Mouse (Mus musculus): ENCODE results near the gene Dip2c. TPM values are rescaled to one million over a fixed set of nuclear protein-coding genes. Genes with fewer than 3 reads are reported as not detected.
A peak's percentile ranks its signal among the peaks of the same experiment; 100 is the strongest.

The Dip2c gene
- polyA plus RNA-seq, 1 experiment from 2014 or later, result 11.7 TPM

GRCm38 (mm10) chr13:9342696-9343095 is 66.4 kb downstream of the Dip2c start:
- Histone ChIP-seq H3K36me3 (ENCODE audit: control insufficient read depth, insufficient read depth, low read length) (no peaks in the 10 kb centered on the region), H3K4me2 (ENCODE audit: low read depth, low read length) (no peak overlapping the region), H3K4me1 (ENCODE audit: control insufficient read depth, insufficient read depth, low read length) (no peaks in the 10 kb centered on the region), H3K9ac (ENCODE audit: low read depth, low read length) (no peak overlapping the region), H3K27me3 (replicated peaks; ENCODE audit: control insufficient read depth, insufficient read depth, low read length) (no peaks in the 10 kb centered on the region), H3K9me3 (ENCODE audit: control insufficient read depth, low read length) (no peaks in the 10 kb centered on the region), H3K4me3 (ENCODE audit: low read depth, low read length) (no peak overlapping the region), H3K27ac (replicated peaks; ENCODE audit: low read depth, low read length) (no peak overlapping the region)
- no peak for DNase-seq (ENCODE audit: low spot score)
- WGBS, result 92% methylated on average over 1 of the region's 1 CpGs
- ATAC-seq (ENCODE audit: low read depth), result no peak

DNA sequence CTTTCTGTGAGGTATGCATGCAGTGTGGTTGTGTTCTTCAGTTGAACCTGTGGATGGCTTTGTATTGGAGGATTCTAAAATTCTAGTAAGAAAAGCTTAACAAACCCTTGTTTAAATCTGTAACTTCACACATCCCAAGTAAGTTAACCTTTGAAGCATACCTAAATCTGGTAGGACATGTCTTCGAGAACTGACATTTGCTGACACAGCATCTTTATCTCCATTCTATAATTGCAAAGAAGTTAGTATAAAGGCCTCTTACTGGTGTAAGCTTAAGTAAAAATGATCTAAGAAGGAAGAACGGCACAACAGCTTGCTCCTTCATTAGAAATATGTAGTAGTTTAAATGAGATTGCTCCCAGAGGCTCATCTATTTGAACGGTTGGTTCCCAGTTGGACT is 71.1 kb downstream of the Dip2c start:
- H3K4me1 ChIP-seq (ENCODE audit: control insufficient read depth, insufficient read depth, low read length), result peaks cover 9% of the 10 kb centered on the region
- 93% methylated on average over 3 of the region's 3 CpGs for WGBS
- H3K36me3 ChIP-seq (ENCODE audit: control insufficient read depth, insufficient read depth, low read length), result no peaks in the 10 kb centered on the region
- no peak for DNase-seq (ENCODE audit: low spot score)
- H3K4me3 ChIP-seq (ENCODE audit: low read depth, low read length), result no peak overlapping the region
- no peaks in the 10 kb centered on the region for H3K27me3 ChIP-seq (replicated peaks; ENCODE audit: control insufficient read depth, insufficient read depth, low read length)
- no peak overlapping the region for H3K4me2 ChIP-seq (ENCODE audit: low read depth, low read length)
- no peak overlapping the region for H3K27ac ChIP-seq (replicated peaks; ENCODE audit: low read depth, low read length)
- no peak overlapping the region for H3K9ac ChIP-seq (ENCODE audit: low read depth, low read length)
- no peaks in the 10 kb centered on the region for H3K9me3 ChIP-seq (ENCODE audit: control insufficient read depth, low read length)
- no peak for ATAC-seq (ENCODE audit: low read depth)

- ATAC-seq (ENCODE audit: low read depth) (peak; percentile 68; the same call in 1 of the 2 replicates), DNase-seq (ENCODE audit: low spot score) (peak; percentile 89)
- Histone ChIP-seq H3K4me2 (ENCODE audit: low read depth, low read length) (no peak overlapping the region), H3K36me3 (ENCODE audit: control insufficient read depth, insufficient read depth, low read length) (no peaks in the 10 kb centered on the region), H3K4me3 (ENCODE audit: low read depth, low read length) (no peak overlapping the region), H3K9me3 (ENCODE audit: control insufficient read depth, low read length) (no peaks in the 10 kb centered on the region), H3K9ac (ENCODE audit: low read depth, low read length) (no peak overlapping the region), H3K4me1 (ENCODE audit: control insufficient read depth, insufficient read depth, low read length) (peaks cover 9% of the 10 kb centered on the region), H3K27ac (replicated peaks; ENCODE audit: low read depth, low read length) (peak overlapping the region; percentile 61), H3K27me3 (replicated peaks; ENCODE audit: control insufficient read depth, insufficient read depth, low read length) (no peaks in the 10 kb centered on the region)
- 31% methylated on average over 2 of the region's 2 CpGs for WGBS
Observed at GRCm38 (mm10) chr13:9350670-9351069, 74.3 kb downstream of the Dip2c start.

- Histone ChIP-seq H3K27ac (replicated peaks; ENCODE audit: low read depth, low read length) (no peak overlapping the region), H3K4me1 (ENCODE audit: control insufficient read depth, insufficient read depth, low read length) (peaks cover 9% of the 10 kb centered on the region), H3K9me3 (ENCODE audit: control insufficient read depth, low read length) (no peaks in the 10 kb centered on the region), H3K4me2 (ENCODE audit: low read depth, low read length) (no peak overlapping the region), H3K36me3 (ENCODE audit: control insufficient read depth, insufficient read depth, low read length) (no peaks in the 10 kb centered on the region), H3K9ac (ENCODE audit: low read depth, low read length) (no peak overlapping the region), H3K4me3 (ENCODE audit: low read depth, low read length) (no peak overlapping the region), H3K27me3 (replicated peaks; ENCODE audit: control insufficient read depth, insufficient read depth, low read length) (no peaks in the 10 kb centered on the region)
- DNase-seq (ENCODE audit: low spot score), result no peak
- no peak for ATAC-seq (ENCODE audit: low read depth)
- WGBS, result 64% methylated on average over 1 of the region's 1 CpGs
Observed at GRCm38 (mm10) chr13:9353890-9354289, 77.6 kb downstream of the Dip2c start.

GRCm38 (mm10) chr13:9355331-9355730 is 79.0 kb downstream of the Dip2c start:
- DNase-seq (ENCODE audit: low spot score), result peak; percentile 60
- WGBS, result 50% methylated on average over 4 of the region's 4 CpGs
- Histone ChIP-seq H3K4me1 (ENCODE audit: control insufficient read depth, insufficient read depth, low read length) (peaks cover 6% of the 10 kb centered on the region), H3K27me3 (replicated peaks; ENCODE audit: control insufficient read depth, insufficient read depth, low read length) (no peaks in the 10 kb centered on the region), H3K27ac (replicated peaks; ENCODE audit: low read depth, low read length) (no peak overlapping the region), H3K9ac (ENCODE audit: low read depth, low read length) (no peak overlapping the region), H3K36me3 (ENCODE audit: control insufficient read depth, insufficient read depth, low read length) (no peaks in the 10 kb centered on the region), H3K4me2 (ENCODE audit: low read depth, low read length) (no peak overlapping the region), H3K9me3 (ENCODE audit: control insufficient read depth, low read length) (no peaks in the 10 kb centered on the region), H3K4me3 (ENCODE audit: low read depth, low read length) (no peak overlapping the region)
- ATAC-seq (ENCODE audit: low read depth), result peak; percentile 83

GRCm38 (mm10) chr13:9361457-9361856 is 85.1 kb downstream of the Dip2c start:
- no peaks in the 10 kb centered on the region for H3K9me3 ChIP-seq (ENCODE audit: control insufficient read depth, low read length)
- no peak overlapping the region for H3K27ac ChIP-seq (replicated peaks; ENCODE audit: low read depth, low read length)
- H3K36me3 ChIP-seq (ENCODE audit: control insufficient read depth, insufficient read depth, low read length), result no peaks in the 10 kb centered on the region
- ATAC-seq (ENCODE audit: low read depth) (no peak), DNase-seq (ENCODE audit: low spot score) (peak; percentile 52)
- WGBS, result 67% methylated on average over 2 of the region's 2 CpGs
- no peak overlapping the region for H3K4me3 ChIP-seq (ENCODE audit: low read depth, low read length)
- no peak overlapping the region for H3K9ac ChIP-seq (ENCODE audit: low read depth, low read length)
- no peaks in the 10 kb centered on the region for H3K27me3 ChIP-seq (replicated peaks; ENCODE audit: control insufficient read depth, insufficient read depth, low read length)
- no peaks in the 10 kb centered on the region for H3K4me1 ChIP-seq (ENCODE audit: control insufficient read depth, insufficient read depth, low read length)
- H3K4me2 ChIP-seq (ENCODE audit: low read depth, low read length), result no peak overlapping the region

DNA sequence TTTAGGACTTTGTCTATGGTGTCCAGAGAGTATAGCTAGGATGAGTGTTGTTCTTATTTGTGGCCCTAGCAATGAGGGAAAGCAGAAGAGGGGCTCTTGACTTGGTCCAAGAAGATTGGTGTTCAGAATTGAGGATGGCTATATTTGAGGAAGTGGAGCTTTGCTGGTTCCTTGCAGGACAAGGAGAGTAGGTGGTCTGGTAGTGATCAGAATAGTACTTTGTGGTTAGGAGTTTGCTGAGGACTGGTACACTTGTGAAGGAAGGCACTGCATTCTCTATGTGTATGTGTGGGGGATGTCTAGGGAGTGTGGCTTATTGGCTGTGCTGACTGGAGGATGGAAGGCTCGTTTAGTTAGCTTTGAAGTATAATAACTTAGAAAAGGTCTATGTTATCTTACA is 95.1 kb downstream of the Dip2c start:
- no peaks in the 10 kb centered on the region for H3K27me3 ChIP-seq (replicated peaks; ENCODE audit: control insufficient read depth, insufficient read depth, low read length)
- no peak overlapping the region for H3K4me3 ChIP-seq (ENCODE audit: low read depth, low read length)
- H3K9ac ChIP-seq (ENCODE audit: low read depth, low read length), result no peak overlapping the region
- H3K36me3 ChIP-seq (ENCODE audit: control insufficient read depth, insufficient read depth, low read length), result no peaks in the 10 kb centered on the region
- no peaks in the 10 kb centered on the region for H3K9me3 ChIP-seq (ENCODE audit: control insufficient read depth, low read length)
- DNase-seq (ENCODE audit: low spot score), result no peak
- H3K4me1 ChIP-seq (ENCODE audit: control insufficient read depth, insufficient read depth, low read length), result no peaks in the 10 kb centered on the region
- H3K4me2 ChIP-seq (ENCODE audit: low read depth, low read length), result no peak overlapping the region
- WGBS, result 71% methylated on average over 1 of the region's 1 CpGs
- ATAC-seq (ENCODE audit: low read depth), result no peak
- no peak overlapping the region for H3K27ac ChIP-seq (replicated peaks; ENCODE audit: low read depth, low read length)

- Histone ChIP-seq H3K4me1 (ENCODE audit: control insufficient read depth, insufficient read depth, low read length) (no peaks in the 10 kb centered on the region), H3K36me3 (ENCODE audit: control insufficient read depth, insufficient read depth, low read length) (no peaks in the 10 kb centered on the region), H3K9me3 (ENCODE audit: control insufficient read depth, low read length) (no peaks in the 10 kb centered on the region), H3K9ac (ENCODE audit: low read depth, low read length) (no peak overlapping the region), H3K27ac (replicated peaks; ENCODE audit: low read depth, low read length) (no peak overlapping the region), H3K27me3 (replicated peaks; ENCODE audit: control insufficient read depth, insufficient read depth, low read length) (no peaks in the 10 kb centered on the region), H3K4me3 (ENCODE audit: low read depth, low read length) (no peak overlapping the region), H3K4me2 (ENCODE audit: low read depth, low read length) (no peak overlapping the region)
- ATAC-seq (ENCODE audit: low read depth) (no peak), DNase-seq (ENCODE audit: low spot score) (no peak)
- 60% methylated on average over 2 of the region's 2 CpGs for WGBS
Observed at GRCm38 (mm10) chr13:9377130-9377529, 100.8 kb downstream of the Dip2c start.

DNA sequence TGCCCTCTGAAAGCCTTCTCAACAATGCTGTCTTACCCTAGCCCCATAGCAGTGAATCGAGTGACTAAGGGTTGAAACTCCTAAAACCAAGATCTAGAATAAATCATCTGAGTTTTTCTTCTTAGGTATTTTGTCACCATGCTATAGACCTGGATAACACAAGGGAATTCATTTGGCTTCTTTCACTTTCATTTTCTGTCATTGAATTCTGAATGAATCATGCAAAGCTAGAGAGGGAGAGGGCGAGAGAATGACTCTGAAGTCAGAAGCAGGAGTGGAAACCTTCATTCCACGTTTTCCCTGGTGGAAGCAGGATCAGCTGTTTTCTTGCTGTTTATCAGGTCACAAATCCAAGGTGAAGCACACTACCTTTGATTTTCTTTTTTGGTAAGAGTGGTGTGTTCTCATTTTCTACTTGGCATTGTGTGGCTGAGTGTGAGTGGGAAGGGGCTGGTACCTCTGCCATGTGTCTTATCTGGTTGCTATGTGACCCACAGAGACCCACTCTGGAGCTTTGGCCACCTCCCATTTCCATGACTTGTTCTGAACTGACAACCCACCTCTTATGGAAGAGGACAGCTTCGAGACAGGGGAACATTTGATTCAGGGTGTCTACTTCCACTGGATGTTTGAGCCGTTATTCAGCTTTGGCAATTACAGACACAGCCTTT is 104.5 kb downstream of the Dip2c start:
- Histone ChIP-seq H3K9me3 (ENCODE audit: control insufficient read depth, low read length) (no peaks in the 10 kb centered on the region), H3K27me3 (replicated peaks; ENCODE audit: control insufficient read depth, insufficient read depth, low read length) (no peaks in the 10 kb centered on the region), H3K9ac (ENCODE audit: low read depth, low read length) (no peak overlapping the region), H3K4me3 (ENCODE audit: low read depth, low read length) (no peak overlapping the region), H3K27ac (replicated peaks; ENCODE audit: low read depth, low read length) (no peak overlapping the region), H3K4me1 (ENCODE audit: control insufficient read depth, insufficient read depth, low read length) (no peaks in the 10 kb centered on the region), H3K36me3 (ENCODE audit: control insufficient read depth, insufficient read depth, low read length) (no peaks in the 10 kb centered on the region), H3K4me2 (ENCODE audit: low read depth, low read length) (no peak overlapping the region)
- WGBS, result 89% methylated on average over 5 of the region's 5 CpGs
- DNase-seq (ENCODE audit: low spot score) (no peak), ATAC-seq (ENCODE audit: low read depth) (no peak)

All from embryonic facial prominence, embryonic 14.5 days (tissue).